Mouse (Mus musculus) adrenal gland, adult 10 weeks (tissue): ENCODE results near the gene Timd4. TPM values are rescaled to one million over a fixed set of nuclear protein-coding genes. Genes with fewer than 3 reads are reported as not detected.

Experiments used
- polyA plus RNA-seq: library from polyadenylated mRNA; stranded (reverse); fragments of 350-450 nt; fragmentation: Illumina TruSeq; extraction: RNeasy Lipid Tissue Mini Kit (QIAGEN cat#74804); gene quantifications from one replicate; pipeline ENCODE4 v1.2.3, GENCODE M21; 2014; ENCODE audit warnings: low read depth, low replicate concordance

Timd4 gene
- polyA plus RNA-seq: 0.87 TPM

DNA sequence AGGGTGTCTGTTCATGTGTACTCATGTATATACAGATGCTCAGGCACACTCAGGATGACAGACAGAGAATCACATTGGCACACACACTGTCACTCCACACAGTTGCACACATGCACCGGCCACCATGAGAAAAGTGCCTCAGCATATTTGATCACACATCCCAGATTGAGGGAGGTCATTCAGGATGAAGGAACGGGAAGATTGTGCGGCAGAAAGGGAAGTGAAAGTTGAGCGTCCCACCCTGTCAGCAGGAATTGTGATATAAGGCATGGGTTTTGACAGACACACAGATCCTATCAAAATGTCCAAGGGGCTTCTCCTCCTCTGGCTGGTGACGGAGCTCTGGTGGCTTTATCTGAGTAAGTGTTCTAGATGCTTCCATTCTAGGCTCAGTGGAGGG, at the start of gene Timd4:
TSS of gene Timd4 (plus strand) at position 290 of the 400 bp plus-strand sequence.

Other genes with a start within 250 kb of the Timd4 start
- gene BC053393, start 239.3 kb upstream of the Timd4 start, polyA plus RNA-seq: not detected
- not detected for gene Dppa1, start 181.5 kb upstream of the Timd4 start, polyA plus RNA-seq
- gene Timd2, start 103.7 kb upstream of the Timd4 start, polyA plus RNA-seq: not detected
- gene Havcr1, start 75.7 kb upstream of the Timd4 start, polyA plus RNA-seq: not detected